Mouse (Mus musculus): ENCODE measurements at regions not wholly inside any gene's neighbourhood (a gene's known extent, or its start where the extent isn't known, plus 50 kb on each side); places are given as distances from the start of the nearest gene placed in this dataset.

GRCm38 (mm10) chr4:106255959-106256609 lies 59.9 kb upstream of the Usp24 start:
- intact Hi-C loops (cut with DNase I): no loop called here
- peak; percentile 64 to 71 for DNase-seq

GRCm38 (mm10) chr4:106261404-106261803 lies 54.6 kb upstream of the Usp24 start:
- no peak for DNase-seq
- intact Hi-C loops (cut with DNase I): loop anchor here (2.0 kb wide), 1 partner anchor 55 kb away; the partner anchor contains the start of gene Usp24

- intact Hi-C loops (cut with DNase I): loop anchor here (2.0 kb wide), 1 partner anchor 55 kb away; the partner anchor contains the start of gene Usp24
These were observed 54.0 kb upstream of the Usp24 start for GRCm38 (mm10) chr4:106261901-106262560.

GRCm38 (mm10) chr4:106262751-106263725 lies 53.0 kb upstream of the Usp24 start:
- intact Hi-C loops (cut with DNase I): no loop called here
- peak; percentile 62 to 68 for DNase-seq

More at GRCm38 (mm10) chr4:106261901-106262560, 54.0 kb upstream of the Usp24 start:
- DNase-seq: no peak
